Mouse (Mus musculus): ENCODE measurements around the gene Olfr921.

GRCm38 (mm10) chr9:38744619-38745315 lies 28.1 kb upstream of the Olfr921 start:
- no peak for TF ChIP-seq ZNF384 (IDR thresholded peaks at IDR 0.05; ENCODE audit: low read depth, low read length)
- TF ChIP-seq ZC3H11A (IDR thresholded peaks at IDR 0.05; ENCODE audit: borderline replicate concordance, low read depth, low read length): no peak
- no peak for TF ChIP-seq HCFC1 (IDR thresholded peaks at IDR 0.05; ENCODE audit: borderline replicate concordance, insufficient read depth, low read length)
